Mouse (Mus musculus) gastrocnemius, adult 8-10 months (tissue): ENCODE data around the gene Lce1c. TPM values are rescaled to one million over a fixed set of nuclear protein-coding genes. Genes with fewer than 3 reads are reported as not detected.
"Not testable (repeated sequence)": the region's sequence is repeated elsewhere in the genome, so short reads cannot be mapped to it uniquely, and the experiment has no call there.

Experiments used
- DNase-seq, 2 experiments: peaks; one replicate each; pipeline ENCODE4 v3.0.0; 2022; ENCODE audit warnings: low spot score in 2 of 2
- total RNA-seq, 4 experiments: library from RNA; stranded (reverse); gene quantifications; 2 replicates each; pipeline ENCODE4 v1.2.4; 2022

Gene Lce1c
- not detected for total RNA-seq

DNA sequence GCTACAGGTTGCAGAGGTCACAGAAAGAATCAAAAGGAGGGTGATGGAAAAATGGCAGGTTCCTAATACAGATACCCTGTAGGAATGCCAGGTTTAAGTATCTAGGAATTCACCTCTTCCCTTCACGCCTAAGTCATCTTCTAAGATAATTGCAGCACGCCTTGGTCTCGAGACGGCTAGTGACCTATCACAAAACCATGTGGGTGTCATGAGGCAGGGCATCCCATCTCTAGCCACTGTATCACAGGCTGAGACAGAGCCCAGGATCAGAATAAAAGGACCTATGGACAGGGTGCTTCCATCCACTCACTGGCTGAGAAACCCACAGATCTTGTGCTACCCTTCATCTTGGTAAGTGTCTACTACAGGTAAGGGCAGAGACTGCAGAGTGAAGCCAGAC is at the start of gene Lce1c:
Gene Lce1c, plus strand, starts transcription at position 301 of the 400 bp plus-strand sequence.
- DNase-seq = no peak

DNA sequence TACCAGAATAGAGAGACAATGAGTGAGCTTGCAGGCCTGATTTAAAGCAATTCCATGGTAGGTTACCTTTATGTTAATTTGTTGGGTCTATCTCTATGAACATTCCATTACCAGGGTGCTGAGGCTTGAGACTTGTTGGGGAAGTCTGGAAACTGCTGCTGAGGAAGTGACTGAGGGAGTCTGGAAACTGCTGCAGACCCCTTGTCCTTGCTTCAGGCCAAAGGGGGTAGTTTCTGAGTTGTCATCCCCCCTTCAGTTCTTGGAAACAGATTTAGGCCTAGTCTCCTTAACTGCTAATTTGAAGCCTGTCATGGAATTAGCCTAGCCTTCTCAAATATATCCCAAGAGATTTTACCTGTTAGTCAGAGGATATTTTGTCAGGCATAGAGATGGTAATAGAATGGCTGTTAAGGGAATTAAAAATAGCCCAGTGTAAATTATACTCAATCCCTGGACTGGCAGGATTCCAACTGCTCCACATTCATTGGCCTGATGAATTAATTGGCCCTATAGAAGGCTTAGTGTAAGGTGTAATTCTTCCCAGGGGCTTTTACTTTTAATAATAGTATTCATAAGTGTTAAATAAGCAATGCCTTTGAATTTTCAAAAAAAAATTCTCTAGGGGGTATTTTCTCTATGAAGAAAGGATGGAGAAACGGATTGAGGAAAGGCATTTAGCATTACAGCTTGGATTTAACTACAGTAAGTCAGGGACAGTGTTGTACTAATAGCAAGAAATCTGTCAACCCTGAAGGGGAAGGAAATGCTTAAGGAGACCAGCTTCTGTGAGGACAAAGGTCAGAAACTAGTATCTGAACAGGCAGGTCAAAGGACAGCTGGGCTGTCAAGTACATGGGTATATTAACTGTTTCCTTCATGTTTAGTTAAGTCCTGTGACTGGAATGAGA is 41.0 kb upstream of the Lce1c start:
- no peak for DNase-seq

DNA sequence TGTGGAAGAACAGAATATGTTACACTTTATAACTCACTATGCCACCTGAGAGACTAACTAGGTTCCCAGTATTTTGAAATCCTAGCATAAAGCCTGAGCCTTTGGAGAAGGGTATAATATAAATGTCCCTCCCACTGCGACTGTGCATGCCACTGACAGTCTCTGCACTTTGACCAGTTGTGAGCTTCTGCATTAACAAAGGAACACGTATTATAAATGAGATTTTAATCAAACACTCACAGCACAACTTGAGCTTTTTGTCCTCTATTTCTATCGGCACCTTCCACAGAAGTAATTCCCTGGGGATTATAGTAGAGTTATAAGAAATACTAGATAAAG is 40.4 kb upstream of the Lce1c start:
- DNase-seq = no peak

DNA sequence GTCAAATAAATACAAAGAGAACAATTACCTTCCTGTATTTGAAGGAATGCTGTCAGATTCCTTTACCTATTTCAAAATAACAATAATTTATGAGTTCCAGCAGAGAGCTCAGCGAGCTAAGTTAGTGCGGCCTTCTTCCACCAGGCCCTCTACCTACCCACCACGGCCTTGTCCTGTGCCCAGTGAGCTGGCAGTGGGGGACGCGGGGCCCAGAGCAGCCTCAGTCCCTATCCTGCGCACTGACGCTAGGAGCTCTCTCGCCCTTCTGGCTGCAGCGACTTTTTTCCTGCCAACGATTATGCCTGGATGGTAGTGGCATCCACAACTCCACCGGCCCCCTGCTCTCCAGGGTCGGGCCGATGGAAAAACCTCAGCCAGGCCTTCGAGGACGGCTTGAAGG is 39.2 kb upstream of the Lce1c start:
- DNase-seq = no peak

DNA sequence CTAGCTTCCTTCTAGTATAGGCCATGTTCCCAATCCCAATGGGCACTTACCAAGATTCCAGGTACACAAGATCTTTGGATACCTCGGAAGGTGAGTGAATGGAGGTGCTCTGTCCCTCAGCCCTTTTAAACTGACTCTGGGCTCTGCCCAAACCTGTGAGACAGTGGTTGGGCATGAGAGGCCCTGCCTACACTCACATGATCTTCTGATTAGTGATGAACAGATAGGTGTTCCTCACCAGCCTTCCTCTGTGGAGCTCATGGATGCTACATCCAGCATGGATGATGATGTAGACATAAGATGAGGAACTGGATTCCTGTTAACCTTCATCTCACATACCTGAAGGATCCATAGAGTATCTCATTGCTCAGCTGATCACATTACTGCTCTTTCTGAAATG is 30.8 kb upstream of the Lce1c start, which contains the start of gene Lce1a1:
Gene Lce1a1, minus strand, starts transcription at position 101 of the 400 bp plus-strand sequence.
- no peak for DNase-seq

DNA sequence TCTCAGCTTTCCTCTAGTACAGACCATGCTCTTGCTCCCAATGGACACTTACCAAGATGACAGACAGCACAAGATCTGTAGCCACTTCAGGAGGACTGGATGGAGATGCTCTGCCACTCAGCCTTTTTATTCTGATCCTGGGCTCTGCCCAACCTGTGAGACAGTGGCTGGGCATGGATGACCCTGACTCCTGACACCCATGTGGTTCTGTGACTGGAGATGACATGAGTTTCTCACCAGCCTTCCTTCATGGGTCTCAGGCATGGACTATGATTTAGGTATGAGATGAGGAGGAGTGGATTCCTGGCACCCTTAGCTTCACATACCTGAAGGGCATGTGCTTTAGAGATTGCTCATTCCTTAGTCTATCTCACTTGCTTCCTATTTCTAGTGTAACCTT is 22.2 kb upstream of the Lce1c start, which contains the start of gene Lce1b:
Gene Lce1b, minus strand, starts transcription at position 101 of the 400 bp plus-strand sequence.
- no peak for DNase-seq

DNA sequence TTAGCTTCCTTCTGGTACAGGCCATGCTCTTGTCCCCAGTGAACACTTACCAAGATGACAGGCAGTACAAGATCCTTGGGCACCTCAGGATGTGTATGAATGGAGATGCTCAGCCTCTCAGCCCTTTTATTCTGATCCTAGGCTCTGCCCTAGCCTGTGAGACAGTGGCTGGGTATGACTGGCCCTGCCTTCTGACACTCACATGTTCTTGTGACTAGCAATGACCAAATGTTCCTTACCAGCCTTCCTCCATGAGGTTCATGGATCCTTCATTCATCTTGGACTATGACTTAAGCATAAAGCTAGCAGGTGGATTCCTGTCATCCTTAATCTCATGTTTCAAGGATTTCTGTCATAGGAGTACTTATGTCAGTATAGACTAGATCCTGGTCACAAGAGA is 8.8 kb upstream of the Lce1c start, which contains the start of gene Lce1a2:
Gene Lce1a2, minus strand, starts transcription at position 101 of the 400 bp plus-strand sequence.
- no peak for DNase-seq

DNA sequence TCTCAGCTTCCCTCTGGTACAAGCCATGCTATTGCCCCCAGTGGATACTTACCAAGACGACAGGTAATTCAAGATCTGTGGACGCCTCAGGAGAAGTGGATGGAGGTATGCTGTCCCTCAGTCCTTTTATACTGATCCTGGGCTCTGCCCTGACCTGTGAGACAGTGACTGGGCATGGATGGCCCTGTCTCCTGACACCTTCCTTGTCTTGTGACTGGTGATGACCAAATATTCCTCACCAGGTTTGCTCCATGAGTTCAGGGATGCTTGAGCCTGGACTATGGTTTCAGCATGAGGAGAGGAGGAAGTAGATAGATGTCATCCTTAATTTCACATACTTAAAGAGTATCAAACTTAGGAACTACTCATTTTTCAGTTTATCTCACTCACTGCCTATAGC is 8.1 kb downstream of the Lce1c start, which contains the start of gene Lce1d:
Gene Lce1d, minus strand, starts transcription at position 101 of the 400 bp plus-strand sequence.
- DNase-seq = no peak

DNA sequence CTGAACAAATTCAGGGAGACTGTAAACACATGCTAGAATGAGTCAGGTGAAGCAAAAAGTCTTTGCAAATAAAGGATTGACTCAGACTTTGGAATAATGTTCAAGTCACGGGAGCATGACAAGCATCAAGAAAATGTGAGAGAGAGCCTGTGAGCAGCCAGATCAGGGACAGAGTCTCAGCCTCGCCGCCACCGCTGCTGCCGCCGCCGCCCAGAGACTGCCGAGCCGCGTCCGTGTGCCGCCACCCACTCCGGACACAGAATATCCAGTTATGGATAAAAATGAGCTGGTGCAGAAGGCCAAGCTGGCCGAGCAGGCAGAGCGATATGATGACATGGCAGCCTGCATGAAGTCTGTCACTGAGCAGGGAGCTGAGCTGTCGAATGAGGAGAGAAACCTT is 10.1 kb downstream of the Lce1c start:
- DNase-seq = not testable (repeated sequence)

DNA sequence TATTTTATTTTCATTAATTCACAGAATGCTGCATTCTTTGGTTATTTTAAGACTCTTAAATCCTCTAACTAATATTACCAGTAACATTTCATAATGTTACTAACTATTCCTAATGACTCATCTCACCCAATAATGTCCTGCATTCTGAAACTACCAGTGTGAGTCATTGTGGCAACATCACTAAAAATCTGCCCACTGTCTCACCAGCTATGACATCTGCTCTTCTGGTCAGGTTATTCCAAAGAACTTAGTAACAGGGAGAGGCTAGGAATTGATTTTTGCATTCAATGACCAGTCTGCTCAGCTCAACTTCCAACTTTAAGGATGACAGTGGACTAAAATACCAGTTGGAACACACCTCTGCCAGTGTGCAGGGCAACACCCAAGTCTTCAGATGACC is 12.6 kb downstream of the Lce1c start:
- no peak for DNase-seq

DNA sequence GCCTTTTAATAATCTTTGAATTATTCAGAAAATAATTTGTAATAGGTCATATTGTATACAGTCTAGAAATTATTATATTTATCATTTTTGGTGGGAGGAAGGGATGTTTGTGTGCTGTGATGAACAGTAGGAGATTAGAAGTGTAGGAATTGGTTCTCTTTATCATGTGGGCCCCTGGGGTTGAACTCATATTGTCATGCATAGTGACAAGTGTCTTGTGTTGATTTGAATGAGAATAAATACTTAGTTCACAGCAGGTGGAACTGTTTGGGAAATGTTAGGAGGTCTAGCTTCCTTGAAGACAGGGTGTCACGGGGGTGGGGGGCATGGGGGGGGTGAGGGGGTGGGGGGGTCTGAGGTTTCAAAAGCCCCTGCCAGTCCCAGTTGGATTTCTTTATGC is 15.6 kb downstream of the Lce1c start:
- no peak for DNase-seq

DNA sequence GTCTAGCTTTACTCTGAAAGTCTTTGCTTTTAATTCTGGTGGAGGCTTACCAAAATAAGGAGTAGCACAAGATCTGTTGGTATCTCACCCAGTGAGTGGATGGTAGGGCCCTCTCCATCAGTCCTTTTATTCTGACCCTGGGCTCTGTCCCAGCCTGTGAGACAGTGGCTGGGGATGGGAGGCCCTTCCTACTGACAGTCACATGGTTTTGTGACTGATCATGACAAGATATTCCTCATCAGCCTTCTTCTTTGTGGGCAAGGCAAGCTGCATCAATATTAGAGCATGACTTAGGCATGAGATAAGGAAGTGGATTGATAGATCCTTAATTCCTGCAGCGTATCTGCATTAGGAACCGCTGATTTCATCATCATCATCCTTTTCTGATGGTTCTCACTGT is 29.9 kb downstream of the Lce1c start, which contains the start of gene Lce1e:
Gene Lce1e, minus strand, starts transcription at position 101 of the 400 bp plus-strand sequence.
- no peak for DNase-seq

DNA sequence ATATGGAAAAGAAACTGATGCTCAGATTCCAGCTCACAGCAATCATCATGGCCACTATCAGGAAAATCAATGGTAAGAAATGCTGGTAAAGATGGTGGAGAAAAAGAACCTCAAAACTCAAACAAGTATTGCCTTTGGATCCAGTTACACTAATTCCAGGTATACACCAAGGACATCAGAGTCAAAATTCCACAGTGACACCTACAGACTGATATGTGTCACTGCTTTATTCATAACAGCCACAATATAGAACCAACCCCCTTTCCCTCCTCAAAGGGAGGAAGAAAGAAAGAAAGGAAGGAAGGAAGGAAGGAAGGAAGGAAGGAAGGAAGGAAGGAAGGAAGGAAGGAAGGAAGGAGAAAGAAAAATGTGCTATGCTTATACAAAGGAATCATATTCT is 36.1 kb downstream of the Lce1c start:
- no peak for DNase-seq

DNA sequence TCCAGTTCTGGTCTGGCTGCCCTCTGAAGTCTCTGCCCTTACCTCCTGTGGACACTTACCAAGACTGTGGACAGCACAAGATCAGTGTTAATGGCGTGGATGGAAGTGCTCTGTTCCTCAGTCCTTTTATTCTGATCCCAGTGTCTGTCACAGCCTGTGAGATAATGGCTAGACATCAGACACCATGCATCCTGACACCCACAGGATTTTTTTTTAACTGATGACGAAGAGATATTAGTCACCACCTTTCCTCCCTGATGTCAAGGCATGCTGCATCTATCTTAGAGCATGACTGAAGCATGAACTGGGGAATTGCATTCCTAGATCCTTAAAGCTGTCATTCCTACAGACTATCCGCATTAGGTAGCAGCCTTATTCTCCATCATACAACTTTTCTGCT is 41.2 kb downstream of the Lce1c start, which contains the start of gene Lce1f:
Gene Lce1f, minus strand, starts transcription at position 101 of the 400 bp plus-strand sequence.
- DNase-seq = no peak

DNA sequence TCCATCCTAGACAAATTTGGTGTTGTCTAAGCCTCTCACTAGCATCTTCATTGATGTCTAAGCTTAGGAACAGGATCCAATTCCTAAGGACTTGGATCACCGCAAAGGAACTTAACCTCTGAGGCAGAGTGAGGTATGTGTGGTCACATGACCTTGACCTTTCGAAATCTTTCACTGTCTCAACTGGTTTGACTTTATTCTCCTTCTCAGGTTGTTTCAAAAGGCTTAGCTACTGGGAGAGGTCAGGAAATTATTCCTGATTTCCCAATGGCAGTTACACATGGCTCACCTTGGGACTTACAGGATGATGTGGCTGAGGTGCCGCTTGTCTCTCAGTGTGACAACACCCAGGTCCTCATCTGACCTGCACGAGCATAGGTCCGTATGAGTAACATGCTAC is 43.6 kb downstream of the Lce1c start:
- no peak for DNase-seq

Other genes with a start within 250 kb of the Lce1c start
- 1 to 10 TPM in 3 of 4 experiments, not detected in 1; 2.7 to 4.8 (median 4.7) TPM for gene Gm9774, start 249.8 kb upstream of the Lce1c start, total RNA-seq
- gene Sprr2k, start 246.7 kb upstream of the Lce1c start, total RNA-seq = not detected
- not detected for gene Sprr1b, start 240.5 kb upstream of the Lce1c start, total RNA-seq
- not detected for gene Sprr3, start 220.5 kb upstream of the Lce1c start, total RNA-seq
- not detected for gene Sprr1a, start 193.4 kb upstream of the Lce1c start, total RNA-seq
- gene Sprr4, start 178.8 kb upstream of the Lce1c start, total RNA-seq = not detected
- gene 2310046K23Rik, start 144.7 kb upstream of the Lce1c start, total RNA-seq = not detected
- not detected for gene Ivl, start 105.5 kb upstream of the Lce1c start, total RNA-seq
- not detected for gene Smcp, start 90.2 kb upstream of the Lce1c start, total RNA-seq
- gene 2210017I01Rik, start 71.8 kb upstream of the Lce1c start, total RNA-seq = not detected
- not detected for gene Lce6a, start 57.6 kb upstream of the Lce1c start, total RNA-seq
- gene Lce1a1, start 30.9 kb upstream of the Lce1c start, total RNA-seq = not detected
- gene Lce1b, start 22.3 kb upstream of the Lce1c start, total RNA-seq = not detected
- gene Lce1a2, start 8.9 kb upstream of the Lce1c start, total RNA-seq = not detected
- not detected for gene Lce1d, start 8.0 kb downstream of the Lce1c start, total RNA-seq
- gene Lce1e, start 29.8 kb downstream of the Lce1c start, total RNA-seq = not detected
- not detected for gene Lce1f, start 41.1 kb downstream of the Lce1c start, total RNA-seq
- not detected for gene Gm38119, start 59.8 kb downstream of the Lce1c start, total RNA-seq
- not detected for gene Lce1g, start 73.1 kb downstream of the Lce1c start, total RNA-seq
- gene Lce1h, start 85.8 kb downstream of the Lce1c start, total RNA-seq = not detected
- not detected for gene Lce1i, start 99.7 kb downstream of the Lce1c start, total RNA-seq
- gene Lce1j, start 111.3 kb downstream of the Lce1c start, total RNA-seq = not detected
- gene Lce1k, start 128.6 kb downstream of the Lce1c start, total RNA-seq = not detected
- gene Kprp, start 148.0 kb downstream of the Lce1c start, total RNA-seq = not detected
- gene Lce1l, start 172.0 kb downstream of the Lce1c start, total RNA-seq = not detected
- not detected for gene 2310050C09Rik, start 191.0 kb downstream of the Lce1c start, total RNA-seq
- gene Lce3a, start 247.0 kb downstream of the Lce1c start, total RNA-seq = not detected